Mouse (Mus musculus) brain, embryonic 14.5 days (tissue): ENCODE measurements around the gene Grhl1.

ENCODE experiments used
- CTCF ChIP-seq: fragments of 200-500 bp; IDR thresholded peaks from 2 replicates; pipeline ENCODE4 v1.5.1; 2012; ENCODE audit warnings: inconsistent platforms, mild to moderate bottlenecking, moderate library complexity, borderline replicate concordance; ENCODE audit not compliant: insufficient read depth, insufficient read length; ENCODE audit errors: extremely low read depth
- POLR2A ChIP-seq: fragments of 200-500 bp; IDR thresholded peaks from 2 replicates; pipeline ENCODE4 v1.6.1; 2012; ENCODE audit warnings: mild to moderate bottlenecking, inconsistent platforms, borderline replicate concordance; ENCODE audit not compliant: poor library complexity, insufficient read depth, insufficient read length, severe bottlenecking; ENCODE audit errors: extremely low read depth

GRCm38 (mm10) chr12:24580452-24580851 lies 8.4 kb downstream of the Grhl1 start:
- TF ChIP-seq CTCF (no peak), POLR2A (no peak)
